Mouse (Mus musculus): ENCODE results near the gene Elmo3.

Elmo3 gene

GRCm38 (mm10) chr8:105326968-105327367 is 21.6 kb downstream of the Elmo3 start:
- DNase-seq (ENCODE audit: low spot score): no peak

GRCm38 (mm10) chr8:105330325-105330724 is 24.9 kb downstream of the Elmo3 start:
- DNase-seq (ENCODE audit: low spot score): no peak

GRCm38 (mm10) chr8:105331469-105331868 is 26.1 kb downstream of the Elmo3 start:
- DNase-seq (ENCODE audit: low spot score): no peak

GRCm38 (mm10) chr8:105331931-105332330 is 26.5 kb downstream of the Elmo3 start:
- no peak for DNase-seq (ENCODE audit: low spot score)

- no peak for DNase-seq (ENCODE audit: low spot score)
These were observed 27.1 kb downstream of the Elmo3 start for GRCm38 (mm10) chr8:105332523-105332922.

- peak; percentile 6 for DNase-seq (ENCODE audit: low spot score)
These were observed 31.2 kb downstream of the Elmo3 start for GRCm38 (mm10) chr8:105336373-105337130.

- DNase-seq (ENCODE audit: low spot score): no peak
These were observed 33.6 kb downstream of the Elmo3 start for GRCm38 (mm10) chr8:105338992-105339391.

GRCm38 (mm10) chr8:105339886-105340635 is 34.7 kb downstream of the Elmo3 start:
- DNase-seq (ENCODE audit: low spot score): no peak

GRCm38 (mm10) chr8:105341399-105341798 is 36.0 kb downstream of the Elmo3 start:
- DNase-seq (ENCODE audit: low spot score): no peak

- DNase-seq (ENCODE audit: low spot score): no peak
These were observed 37.4 kb downstream of the Elmo3 start for GRCm38 (mm10) chr8:105342768-105343167.

GRCm38 (mm10) chr8:105343791-105344574 is 38.6 kb downstream of the Elmo3 start:
- DNase-seq (ENCODE audit: low spot score): no peak

- no peak for DNase-seq (ENCODE audit: low spot score)
These were observed 39.9 kb downstream of the Elmo3 start for GRCm38 (mm10) chr8:105345061-105345975.

- DNase-seq (ENCODE audit: low spot score): peak; percentile 60
These were observed 41.4 kb downstream of the Elmo3 start for GRCm38 (mm10) chr8:105346611-105347427.

- peak; percentile 95 for DNase-seq (ENCODE audit: low spot score)
These were observed 42.2 kb downstream of the Elmo3 start, which contains the start of gene Fhod1 for GRCm38 (mm10) chr8:105347428-105348221. Gene Fhod1 (minus strand): TSS chr8:105347953.

- peak; percentile 58 for DNase-seq (ENCODE audit: low spot score)
These were observed 43.2 kb downstream of the Elmo3 start, which contains the start of gene Slc9a5 for GRCm38 (mm10) chr8:105348450-105349095. Gene Slc9a5 (plus strand): TSS chr8:105348843.

GRCm38 (mm10) chr8:105349096-105349771 is 43.8 kb downstream of the Elmo3 start:
- DNase-seq (ENCODE audit: low spot score): no peak

- no peak for DNase-seq (ENCODE audit: low spot score)
These were observed 44.8 kb downstream of the Elmo3 start for GRCm38 (mm10) chr8:105350186-105350585.

GRCm38 (mm10) chr8:105353583-105354135 is 48.3 kb downstream of the Elmo3 start:
- DNase-seq (ENCODE audit: low spot score): no peak

Measured in ovary, postnatal 36 days (tissue).